ENCODE assay signal across 17 mouse cellular contexts in the genomic region with DNA sequence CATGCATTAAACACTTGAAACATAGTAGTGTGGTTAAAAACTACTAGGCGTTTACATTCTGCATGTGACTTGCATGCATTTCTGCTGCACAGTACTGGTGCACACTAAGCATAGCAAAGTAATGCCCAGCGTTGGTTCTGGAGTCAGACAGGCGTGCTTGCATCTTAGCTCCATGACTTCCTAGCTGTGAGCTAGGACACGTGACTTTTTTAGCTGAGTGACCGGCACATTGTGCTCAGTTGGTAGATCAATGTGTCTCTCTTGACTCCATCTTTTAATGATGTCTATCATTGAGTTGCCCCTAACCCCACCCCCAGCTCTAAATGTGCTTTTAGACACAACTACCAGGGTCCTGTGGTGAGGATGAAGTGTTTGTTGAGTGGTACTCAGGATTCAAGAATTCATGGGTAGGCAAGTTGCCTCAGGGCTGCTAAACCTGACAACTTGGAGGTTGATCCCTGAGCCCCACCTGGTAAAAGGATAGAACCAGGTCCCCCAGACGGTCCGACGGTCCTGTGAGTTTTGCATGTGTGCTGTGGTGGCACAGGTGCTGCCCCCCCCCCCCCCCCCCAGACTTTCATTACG. TPM values are rescaled to one million over a fixed set of nuclear protein-coding genes. Genes with fewer than 3 reads are reported as not detected.
DNase-seq lines count a peak whose midpoint lies in the region; ATAC-seq and TF ChIP-seq lines count a peak whose summit lies in the region.
"Had no signal": no experiment of that assay in that cellular context is flagged by ENCODE, and none has a peak within 500 bp of the region (broad histone marks: within the 10 kb centered on the region; RNA-seq: fewer than 3 reads in every experiment).

No protein-coding gene starts in this region.

- H3K36me3 ChIP-seq in kidney, embryonic 14.5 days (ENCODE audit: control insufficient read depth, insufficient read depth, low read length) = no peaks in the 10 kb centered on the region
- H3K36me3 ChIP-seq in midbrain, embryonic 11.5 days (ENCODE audit: control insufficient read depth, insufficient read depth, low read length) = no peaks in the 10 kb centered on the region
- H3K36me3 ChIP-seq in midbrain, embryonic 14.5 days (ENCODE audit: control insufficient read depth, insufficient read depth, low read length) = no peaks in the 10 kb centered on the region
- no peaks in the 10 kb centered on the region for H3K36me3 ChIP-seq in intestine, postnatal 0 days (ENCODE audit: control insufficient read depth, insufficient read depth)
- no peaks in the 10 kb centered on the region for H3K36me3 ChIP-seq in forebrain, embryonic 15.5 days
- H3K36me3 ChIP-seq: midbrain, embryonic 10.5 days had no signal

- H3K4me2 ChIP-seq in kidney, embryonic 14.5 days (replicated peaks; ENCODE audit: low read depth, low read length) = peak overlapping the region; percentile 36; the same call in 1 of the 2 replicates
- H3K4me2 ChIP-seq in midbrain, embryonic 11.5 days = no peak overlapping the region
- H3K4me2 ChIP-seq in midbrain, embryonic 14.5 days (ENCODE audit: low read length) = no peak overlapping the region
- H3K4me2 ChIP-seq in intestine, postnatal 0 days (replicated peaks; ENCODE audit: low read depth) = peak overlapping the region; percentile 56; the same call in 1 of the 2 replicates
- H3K4me2 ChIP-seq in forebrain, embryonic 15.5 days (replicated peaks) = no peak overlapping the region

- no peaks in the 10 kb centered on the region for H3K9me3 ChIP-seq in kidney, embryonic 14.5 days (ENCODE audit: control insufficient read depth, low read length)
- no peaks in the 10 kb centered on the region for H3K9me3 ChIP-seq in midbrain, embryonic 11.5 days (ENCODE audit: control insufficient read depth, low read length)
- H3K9me3 ChIP-seq in midbrain, embryonic 14.5 days (ENCODE audit: control insufficient read depth, low read length) = no peaks in the 10 kb centered on the region
- no peaks in the 10 kb centered on the region for H3K9me3 ChIP-seq in intestine, postnatal 0 days (ENCODE audit: control insufficient read depth)
- no peaks in the 10 kb centered on the region for H3K9me3 ChIP-seq in forebrain, embryonic 15.5 days
- H3K9me3 ChIP-seq: midbrain, embryonic 10.5 days had no signal

- no peaks in the 10 kb centered on the region for H3K27me3 ChIP-seq in kidney, embryonic 14.5 days (ENCODE audit: control insufficient read depth, insufficient read depth, low read length)
- H3K27me3 ChIP-seq in midbrain, embryonic 11.5 days (ENCODE audit: control insufficient read depth, insufficient read depth, low read length) = no peaks in the 10 kb centered on the region
- no peaks in the 10 kb centered on the region for H3K27me3 ChIP-seq in midbrain, embryonic 14.5 days (ENCODE audit: control insufficient read depth, insufficient read depth, low read length)
- H3K27me3 ChIP-seq in intestine, postnatal 0 days (replicated peaks; ENCODE audit: control insufficient read depth, insufficient read depth, low read length) = no peaks in the 10 kb centered on the region
- no peaks in the 10 kb centered on the region for H3K27me3 ChIP-seq in forebrain, embryonic 15.5 days

- WGBS in kidney, embryonic 14.5 days = 92% methylated on average over 9 of the region's 9 CpGs
- WGBS in midbrain, embryonic 11.5 days = 91% methylated on average over 9 of the region's 9 CpGs
- 91% methylated on average over 9 of the region's 9 CpGs for WGBS in midbrain, embryonic 14.5 days
- WGBS in intestine, postnatal 0 days = 84% methylated on average over 9 of the region's 9 CpGs
- WGBS in forebrain, embryonic 15.5 days = 91% methylated on average over 9 of the region's 9 CpGs

- DNase-seq in kidney, postnatal 10 days = no peak
- peak; percentile 60 for DNase-seq in midbrain, embryonic 11.5 days (ENCODE audit: low spot score, missing footprints)
- no peak for DNase-seq in midbrain, embryonic 14.5 days
- no peak for DNase-seq in urinary bladder, adult 2 months (ENCODE audit: low spot score)
- DNase-seq: adrenal gland, adult 8-10 months; cerebellum, adult 2 months; forebrain, postnatal 0 days; gastrocnemius, postnatal 25 days; heart, postnatal 36 days; kidney, adult 2 months; layer of hippocampus, adult 9-11 months had no signal

- H3K4me1 ChIP-seq in kidney, embryonic 14.5 days (ENCODE audit: control insufficient read depth, insufficient read depth, low read length) = no peaks in the 10 kb centered on the region
- no peaks in the 10 kb centered on the region for H3K4me1 ChIP-seq in midbrain, embryonic 11.5 days (ENCODE audit: control insufficient read depth, insufficient read depth, low read length)
- no peaks in the 10 kb centered on the region for H3K4me1 ChIP-seq in midbrain, embryonic 14.5 days (ENCODE audit: control insufficient read depth, insufficient read depth, low read length)
- no peaks in the 10 kb centered on the region for H3K4me1 ChIP-seq in intestine, postnatal 0 days (replicated peaks; ENCODE audit: control insufficient read depth, insufficient read depth, low read length)
- H3K4me1 ChIP-seq in forebrain, embryonic 15.5 days = no peaks in the 10 kb centered on the region

- no peak for TF ChIP-seq CTCF in intestine, postnatal 0 days (IDR thresholded peaks at IDR 0.05; ENCODE audit: low read depth)

- H3K4me3 ChIP-seq in kidney, embryonic 14.5 days (ENCODE audit: low read length) = no peak overlapping the region
- no peak overlapping the region for H3K4me3 ChIP-seq in midbrain, embryonic 11.5 days (ENCODE audit: low read depth, low read length)
- no peak overlapping the region for H3K4me3 ChIP-seq in midbrain, embryonic 14.5 days (replicated peaks; ENCODE audit: low read depth, low read length)
- no peak overlapping the region for H3K4me3 ChIP-seq in intestine, postnatal 0 days (ENCODE audit: low read depth, low read length)
- H3K4me3 ChIP-seq in forebrain, embryonic 15.5 days = no peak overlapping the region
- H3K4me3 ChIP-seq: midbrain, embryonic 10.5 days; myocyte had no signal

- ATAC-seq in kidney, embryonic 14.5 days (ENCODE audit: low FRiP score, low TSS enrichment) = no peak
- no peak for ATAC-seq in midbrain, embryonic 11.5 days (ENCODE audit: low FRiP score)
- ATAC-seq in midbrain, embryonic 14.5 days (ENCODE audit: low FRiP score, low TSS enrichment) = no peak
- ATAC-seq in intestine, postnatal 0 days = no peak
- ATAC-seq in forebrain, embryonic 15.5 days (replicated peaks) = no peak
- ATAC-seq: forebrain, postnatal 0 days had no signal

- no peak overlapping the region for H3K27ac ChIP-seq in kidney, embryonic 14.5 days (ENCODE audit: low read depth, low read length)
- no peak overlapping the region for H3K27ac ChIP-seq in midbrain, embryonic 11.5 days (ENCODE audit: low read depth, low read length)
- H3K27ac ChIP-seq in midbrain, embryonic 14.5 days (replicated peaks; ENCODE audit: low read depth, low read length) = no peak overlapping the region
- H3K27ac ChIP-seq in intestine, postnatal 0 days (ENCODE audit: low read depth, low read length) = no peak overlapping the region
- H3K27ac ChIP-seq in forebrain, embryonic 15.5 days (replicated peaks) = no peak overlapping the region
- H3K27ac ChIP-seq: midbrain, embryonic 10.5 days had no signal

- H3K9ac ChIP-seq in kidney, embryonic 14.5 days (ENCODE audit: low read depth, low read length) = no peak overlapping the region
- no peak overlapping the region for H3K9ac ChIP-seq in midbrain, embryonic 11.5 days (ENCODE audit: low read length)
- H3K9ac ChIP-seq in midbrain, embryonic 14.5 days (replicated peaks; ENCODE audit: low read length) = no peak overlapping the region
- no peak overlapping the region for H3K9ac ChIP-seq in intestine, postnatal 0 days (ENCODE audit: low read depth, low read length)
- no peak overlapping the region for H3K9ac ChIP-seq in forebrain, embryonic 15.5 days (replicated peaks)
- H3K9ac ChIP-seq: forebrain, postnatal 0 days had no signal

RNA-seq across cellular contexts. Expression of a gene that starts 9.8 kb away (rescaled TPM):
- not detected in 2 replicates for polyA plus RNA-seq in kidney, embryonic 14.5 days (2014; fragmentation: Nextera tagmentation; extraction: Ambion mirVana)
- polyA plus RNA-seq in midbrain, embryonic 11.5 days (2014; fragmentation: Nextera tagmentation; extraction: Ambion mirVana) = 0.26 and 0.54 TPM in 2 replicates
- polyA plus RNA-seq in midbrain, embryonic 14.5 days (2014; fragmentation: Nextera tagmentation; extraction: Ambion mirVana) = not detected in 2 replicates
- 2.7 and 2.9 TPM in 2 replicates for polyA plus RNA-seq in intestine, postnatal 0 days (2015; fragmentation: Nextera tagmentation; extraction: Ambion mirVana)
- 0.11 and 0.13 TPM in 2 replicates for polyA plus RNA-seq in urinary bladder, adult 2 months (2012; rRNA removed)
- not detected in 2 replicates for polyA plus RNA-seq in forebrain, embryonic 15.5 days (2015; fragmentation: Nextera tagmentation; extraction: Ambion mirVana)
- polyA plus RNA-seq: cerebellum, adult 2 months; forebrain, postnatal 0 days; kidney, adult 2 months; liver, adult 2 months; myocyte had no signal

RNA-seq across cellular contexts. Expression of a gene that starts 59.2 kb away (rescaled TPM):
- polyA plus RNA-seq in kidney, embryonic 14.5 days (2014; fragmentation: Nextera tagmentation; extraction: Ambion mirVana) = 10.7 and 21.0 TPM in 2 replicates
- 12.9 and 13.6 TPM in 2 replicates for polyA plus RNA-seq in midbrain, embryonic 11.5 days (2014; fragmentation: Nextera tagmentation; extraction: Ambion mirVana)
- 6.2 and 7.0 TPM in 2 replicates for polyA plus RNA-seq in midbrain, embryonic 14.5 days (2014; fragmentation: Nextera tagmentation; extraction: Ambion mirVana)
- 7.8 and 8.3 TPM in 2 replicates for polyA plus RNA-seq in intestine, postnatal 0 days (2015; fragmentation: Nextera tagmentation; extraction: Ambion mirVana)
- 175 and 192 TPM in 2 replicates for polyA plus RNA-seq in urinary bladder, adult 2 months (2012; rRNA removed)
- 7.1 and 8.0 TPM in 2 replicates for polyA plus RNA-seq in forebrain, embryonic 15.5 days (2015; fragmentation: Nextera tagmentation; extraction: Ambion mirVana)

Comparison
In these comparisons a context has a peak if more than half of its experiments do, and no peak if none do; other contexts are left out.
1. H3K4me2 ChIP-seq: peak in kidney, embryonic 14.5 days (single experiment) and intestine, postnatal 0 days (single experiment); none in midbrain, embryonic 11.5 days (single experiment), midbrain, embryonic 14.5 days (single experiment) and forebrain, embryonic 15.5 days (single experiment).